Mouse (Mus musculus) ovary, postnatal 14 days (tissue): Measurements from ENCODE around the gene Slc12a7.

Experiments used
- DNase-seq: peaks from one replicate; pipeline ENCODE4 v3.0.0; 2022; ENCODE audit warnings: low spot score

Gene Slc12a7

GRCm38 (mm10) chr13:73821251-73821650 is 88.4 kb downstream of the Slc12a7 start:
- no peak for DNase-seq

DNA sequence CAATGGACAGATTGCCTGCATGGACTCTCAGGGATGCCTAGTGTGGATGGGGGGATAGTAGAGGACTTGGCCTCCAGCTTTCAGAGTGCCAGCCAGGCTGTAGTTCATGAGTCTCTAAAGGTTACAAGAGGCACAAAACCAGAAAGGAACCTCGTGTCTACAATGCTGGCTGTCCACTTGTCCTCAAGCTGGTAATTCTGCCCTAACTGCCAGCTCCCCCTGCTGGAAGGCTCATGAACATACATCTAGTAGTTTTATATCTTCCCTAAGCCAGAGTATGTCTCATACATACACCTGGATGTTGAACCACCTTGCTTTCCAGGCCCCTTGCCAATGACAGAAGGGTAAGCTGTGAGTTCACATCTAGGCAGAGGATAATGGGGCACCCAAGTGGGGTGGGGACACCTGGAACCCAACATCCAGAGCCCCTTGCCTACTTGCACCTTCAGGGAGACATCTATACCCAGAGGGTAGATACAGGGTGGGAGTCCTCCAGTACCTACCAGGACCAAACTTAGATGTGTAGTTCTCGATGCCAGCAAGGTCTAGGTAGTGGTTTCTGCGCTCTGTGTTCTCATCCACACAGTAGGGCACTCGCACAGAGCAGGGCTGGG is 89.4 kb downstream of the Slc12a7 start:
- DNase-seq: peak; percentile 53

DNA sequence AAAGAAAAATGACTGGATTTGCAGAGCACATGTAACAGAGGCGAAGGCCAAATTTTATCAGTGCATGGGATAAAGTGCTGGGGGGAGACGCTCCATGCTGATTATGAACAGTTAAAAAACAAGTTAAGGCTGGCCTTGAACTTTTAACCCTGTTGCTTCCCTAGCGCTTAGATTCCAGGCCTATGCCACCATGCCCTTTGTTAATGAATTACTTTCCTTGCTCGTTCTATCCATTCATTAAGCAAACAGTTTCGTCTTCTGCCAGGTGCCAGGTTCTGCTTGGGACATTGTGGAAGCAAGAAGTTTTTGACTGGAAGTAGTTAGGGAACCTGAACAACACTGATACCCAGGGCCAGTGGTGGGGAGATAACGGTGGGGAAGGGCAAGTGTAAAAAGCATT is 90.8 kb downstream of the Slc12a7 start:
- DNase-seq: no peak

GRCm38 (mm10) chr13:73827243-73827642 is 94.3 kb downstream of the Slc12a7 start:
- no peak for DNase-seq

- peak; percentile 63 for DNase-seq
Observed at GRCm38 (mm10) chr13:73831486-73831885, 98.6 kb downstream of the Slc12a7 start.

DNA sequence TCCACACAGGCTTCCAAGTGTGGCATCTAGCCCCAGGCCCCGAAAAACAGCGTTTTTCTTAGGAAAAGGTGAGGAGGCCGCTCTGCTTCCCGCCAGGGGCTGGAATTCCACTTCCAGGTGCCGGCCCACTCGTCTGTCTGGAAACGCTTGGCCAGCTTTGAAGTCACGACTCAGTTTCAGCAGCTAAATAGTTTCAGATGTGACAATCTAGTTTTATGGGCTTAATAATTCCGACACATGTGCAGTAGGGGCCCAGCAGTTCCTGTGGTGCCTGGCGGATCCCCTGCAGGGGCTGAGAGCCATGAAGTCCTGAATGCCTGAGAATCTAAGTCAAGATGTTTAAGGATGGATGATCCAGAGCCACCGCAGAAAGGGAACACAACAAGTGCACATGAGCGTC is 100.9 kb downstream of the Slc12a7 start:
- no peak for DNase-seq

GRCm38 (mm10) chr13:73835791-73836190 is 102.9 kb downstream of the Slc12a7 start:
- DNase-seq: no peak

DNA sequence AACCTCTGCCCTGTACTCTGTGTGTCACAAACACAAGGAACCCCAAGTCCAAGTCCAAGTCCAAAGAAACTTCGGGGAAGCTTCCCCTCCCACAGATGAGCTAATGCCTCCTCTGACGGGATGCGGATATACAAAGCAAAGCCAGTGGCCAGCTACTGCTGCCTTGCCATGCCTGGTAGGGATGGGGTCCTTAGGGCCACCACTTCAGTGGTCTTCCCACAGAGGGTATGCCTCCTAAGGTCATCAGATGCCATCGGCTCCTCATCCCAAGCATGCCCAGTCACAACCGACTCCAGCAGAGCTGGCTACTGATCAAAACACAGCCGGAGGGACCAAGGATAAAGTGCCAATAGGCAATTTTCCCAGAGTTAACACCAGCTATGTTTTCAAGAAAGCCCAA is 103.6 kb downstream of the Slc12a7 start:
- DNase-seq: no peak

DNA sequence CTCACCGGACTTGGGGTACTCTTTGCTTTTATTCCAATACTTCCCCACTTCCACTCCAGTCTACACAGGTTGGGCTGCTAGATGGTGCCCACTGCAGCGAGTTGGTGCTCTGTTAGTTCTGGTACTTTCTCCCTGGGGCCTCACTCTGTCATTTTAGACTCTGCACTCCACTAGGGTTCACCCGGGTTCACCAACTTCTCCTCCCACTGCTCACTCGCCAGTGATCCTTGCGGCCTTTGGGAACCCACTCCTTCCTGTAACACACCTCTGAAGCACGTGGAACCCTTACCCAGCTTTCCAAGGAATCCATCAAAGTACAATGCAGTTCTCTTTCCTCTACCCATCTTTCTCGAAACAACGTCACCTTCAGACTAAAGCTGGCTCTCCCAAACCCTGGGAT is 104.8 kb downstream of the Slc12a7 start:
- no peak for DNase-seq

DNA sequence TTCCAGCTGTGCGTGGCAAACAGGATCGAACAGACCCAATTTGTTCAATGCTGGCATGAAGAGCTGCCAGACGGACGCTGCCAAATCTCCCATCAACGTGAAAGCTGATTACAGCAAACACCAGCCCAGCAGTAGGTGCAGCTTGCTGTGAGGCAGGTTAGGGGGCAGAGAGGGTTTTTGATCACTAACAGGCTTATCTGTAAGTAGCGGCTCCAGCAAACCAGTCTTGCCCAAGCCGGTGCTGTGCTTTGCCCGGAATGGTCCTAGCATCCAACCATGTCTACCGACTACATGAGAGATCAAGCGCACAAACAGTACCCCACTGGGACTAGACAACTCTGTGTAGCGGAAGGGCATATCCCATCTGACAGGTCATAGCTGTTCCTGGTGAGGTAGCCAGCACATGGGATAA is 106.2 kb downstream of the Slc12a7 start:
- DNase-seq: no peak

GRCm38 (mm10) chr13:73839740-73840139 is 106.8 kb downstream of the Slc12a7 start:
- DNase-seq: no peak

DNA sequence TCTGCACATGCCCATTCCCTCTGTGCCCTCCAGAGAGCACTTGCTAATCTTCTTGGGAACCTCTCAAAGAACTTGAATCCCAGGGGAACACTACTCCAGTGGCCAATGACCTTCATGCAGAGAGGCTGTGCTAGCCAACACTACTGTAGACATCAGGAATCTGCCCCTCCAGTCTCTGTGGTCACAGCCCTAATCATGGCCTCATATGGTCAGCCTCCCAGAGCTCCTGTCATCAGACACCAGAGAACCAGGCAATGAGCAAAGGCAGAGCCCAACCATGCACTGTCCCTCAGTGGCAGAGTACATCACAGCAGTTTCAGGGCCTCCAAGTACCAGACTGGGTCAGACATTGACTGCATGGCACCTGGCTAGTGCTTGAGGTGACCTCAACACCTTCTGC is 109.8 kb downstream of the Slc12a7 start:
- DNase-seq: no peak

- no peak for DNase-seq
Observed at GRCm38 (mm10) chr13:73846589-73847464, 113.9 kb downstream of the Slc12a7 start.

DNA sequence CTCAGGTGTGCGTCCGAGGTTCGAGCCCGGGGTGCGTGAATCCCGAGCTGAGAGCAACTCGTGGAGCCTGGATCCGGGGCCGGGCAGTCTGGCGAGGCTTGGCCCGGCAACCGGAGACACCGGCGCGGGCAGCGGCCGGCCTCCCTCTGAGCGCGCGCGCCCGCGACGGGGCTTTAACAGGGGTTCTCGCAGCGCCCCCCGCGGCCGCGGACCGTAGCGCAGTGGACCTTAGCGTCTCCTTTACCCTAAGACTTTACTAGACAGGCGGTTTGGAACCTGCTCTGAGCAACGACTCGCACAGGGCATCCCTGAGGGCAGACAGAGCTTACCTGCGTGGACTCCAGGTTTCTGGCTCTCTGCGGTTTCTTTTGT is 114.6 kb downstream of the Slc12a7 start, which contains the start of gene Nkd2:
Nkd2 (minus strand) TSS at position 167 of the 372 bp plus-strand sequence.
- peak; percentile 79 for DNase-seq
